Mouse (Mus musculus) lung, adult 2 months (tissue): ENCODE data around the gene Nhs.

Experiments used
- CTCF ChIP-seq: fragments of 200-500 bp; IDR thresholded peaks from 2 replicates; pipeline ENCODE4 v1.5.1; 2011; ENCODE audit warnings: mild to moderate bottlenecking, low read length, control low read depth; ENCODE audit not compliant: insufficient read depth
- POLR2A ChIP-seq: fragments of 200-500 bp; IDR thresholded peaks from 2 replicates; pipeline ENCODE4 v1.6.1; 2011; ENCODE audit warnings: low read depth, mild to moderate bottlenecking, control low read depth, low read length, borderline replicate concordance; ENCODE audit errors: extremely low read depth

DNA sequence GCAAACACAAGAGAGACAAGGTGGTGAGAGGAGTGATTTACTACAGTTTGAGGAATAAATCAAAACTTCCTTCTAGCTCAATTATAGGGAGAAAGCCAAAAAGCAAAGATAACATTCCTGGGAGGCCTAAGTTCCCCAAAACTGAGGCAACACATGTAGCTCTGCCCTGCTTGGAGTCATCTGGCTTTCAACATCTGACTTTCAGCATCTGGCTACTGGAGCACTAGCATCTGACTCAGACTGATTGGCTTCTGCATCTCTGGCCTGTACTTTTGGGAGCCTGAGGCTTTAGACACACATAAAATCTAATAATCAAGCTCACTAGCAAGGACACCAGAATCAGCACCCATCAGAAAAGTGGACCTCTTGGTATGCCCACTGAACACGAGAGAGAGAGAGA is 237.9 kb downstream of the Nhs start:
- no peak for TF ChIP-seq CTCF
- no peak for TF ChIP-seq POLR2A
